Comparison of ENCODE assay signal across 11 mouse cellular contexts in genomic region chr5:30749582-30750311, GRCm38 (mm10). TPM values are rescaled to one million over a fixed set of nuclear protein-coding genes. Genes with fewer than 3 reads are reported as not detected.
A peak's percentile ranks its signal among the peaks of the same experiment; 100 is the strongest.
DNase-seq lines count a peak whose midpoint lies in the region; ATAC-seq and TF ChIP-seq lines count a peak whose summit lies in the region.
"Had no signal": no experiment of that assay in that cellular context is flagged by ENCODE, and none has a peak within 500 bp of the region (broad histone marks: within the 10 kb centered on the region; RNA-seq: fewer than 3 reads in every experiment).

No protein-coding gene starts in this region.

- H3K36me3 ChIP-seq in hindbrain, embryonic 14.5 days (replicated peaks; ENCODE audit: control insufficient read depth, insufficient read depth) = peaks cover 98% of the 10 kb centered on the region
- H3K36me3 ChIP-seq in midbrain, postnatal 0 days (ENCODE audit: insufficient read depth, low read length) = peaks cover 54% of the 10 kb centered on the region

- H3K9ac ChIP-seq in hindbrain, embryonic 14.5 days = no peak overlapping the region
- 0 out of 2 replicates have a peak overlapping the region, but pooled peaks have one; percentile 42 for H3K9ac ChIP-seq in midbrain, postnatal 0 days (replicated peaks; ENCODE audit: low read length, poor library complexity, severe bottlenecking)

- 44% methylated on average over 12 of the region's 12 CpGs for WGBS in hindbrain, embryonic 14.5 days
- WGBS in midbrain, postnatal 0 days = 42% methylated on average over 12 of the region's 12 CpGs

- peaks cover 13% of the 10 kb centered on the region; the same call in 1 of the 2 replicates for H3K4me1 ChIP-seq in hindbrain, embryonic 14.5 days (replicated peaks; ENCODE audit: control insufficient read depth, insufficient read depth, low read length)
- no peaks in the 10 kb centered on the region; the same call in 1 of the 2 replicates for H3K4me1 ChIP-seq in midbrain, postnatal 0 days (ENCODE audit: insufficient read depth, low read length)

- H3K4me2 ChIP-seq in hindbrain, embryonic 14.5 days (replicated peaks) = no peak overlapping the region
- no peak overlapping the region for H3K4me2 ChIP-seq in midbrain, postnatal 0 days (ENCODE audit: low read depth, low read length, poor library complexity, severe bottlenecking)

- H3K9me3 ChIP-seq in hindbrain, embryonic 14.5 days (ENCODE audit: control insufficient read depth, low read length) = no peaks in the 10 kb centered on the region
- no peaks in the 10 kb centered on the region for H3K9me3 ChIP-seq in midbrain, postnatal 0 days (ENCODE audit: low read length)

- H3K27ac ChIP-seq in hindbrain, embryonic 14.5 days = peak overlapping the region; percentile 28
- peak overlapping the region; percentile 43; the same call in 1 of the 2 replicates for H3K27ac ChIP-seq in midbrain, postnatal 0 days (ENCODE audit: low read depth, low read length)

- no peak for TF ChIP-seq CTCF in midbrain, postnatal 0 days (IDR thresholded peaks at IDR 0.05)

- H3K27me3 ChIP-seq in hindbrain, embryonic 14.5 days (ENCODE audit: control insufficient read depth, insufficient read depth, low read length) = no peaks in the 10 kb centered on the region
- H3K27me3 ChIP-seq in midbrain, postnatal 0 days (ENCODE audit: insufficient read depth, low read length) = no peaks in the 10 kb centered on the region

- peak; percentile 62; the same call in 1 of the 2 replicates for ATAC-seq in hindbrain, embryonic 14.5 days (ENCODE audit: low FRiP score)
- ATAC-seq in midbrain, postnatal 0 days (ENCODE audit: low FRiP score) = peak; percentile 38; the same call in 1 of the 2 replicates

- H3K4me3 ChIP-seq in hindbrain, embryonic 14.5 days (replicated peaks; ENCODE audit: low read length) = no peak overlapping the region
- no peak overlapping the region for H3K4me3 ChIP-seq in midbrain, postnatal 0 days (ENCODE audit: low read depth, low read length)

- DNase-seq in adrenal gland, postnatal 10 days = peak; percentile 29
- no peak for DNase-seq in adrenal gland, postnatal 14 days
- DNase-seq in lung, postnatal 10 days = peak; percentile 53
- DNase-seq in lung, postnatal 25 days (ENCODE audit: low spot score) = no peak
- DNase-seq in hindbrain, embryonic 14.5 days (ENCODE audit: low spot score) = peak; percentile 49
- DNase-seq in midbrain, postnatal 0 days (ENCODE audit: low spot score) = peak; percentile 64
- no peak for DNase-seq in heart, postnatal 4 days
- DNase-seq in adipocyte (ENCODE audit: low spot score) = no peak
- DNase-seq: cerebellum, adult 8-10 months; heart, adult 18-20 months; kidney, adult 9 months had no signal

RNA-seq across cellular contexts. Expression of gene Dpysl5, which starts 38.4 kb away (rescaled TPM):
- 1 to 10 TPM; 4.5 to 8.8 TPM for total RNA-seq in adrenal gland, postnatal 10 days (2021)
- total RNA-seq in adrenal gland, postnatal 14 days (2021) = 1.4 and 4.5 TPM in 2 replicates
- polyA plus RNA-seq in hindbrain, embryonic 14.5 days (2014; fragmentation: Nextera tagmentation; extraction: Ambion mirVana) = 202 and 220 TPM in 2 replicates
- 334 and 374 TPM in 2 replicates for total RNA-seq in midbrain, postnatal 0 days (2014; rRNA removed)
- 232 and 234 TPM in 2 replicates for polyA plus RNA-seq in midbrain, postnatal 0 days (2015; fragmentation: Nextera tagmentation; extraction: Ambion mirVana)
- total RNA-seq in heart, postnatal 4 days (2021) = 1 to 10 TPM; 1.6 to 2.0 TPM

Comparison
In these comparisons a context has a peak if more than half of its experiments do, and no peak if none do; other contexts are left out.
1. DNase-seq: peak in adrenal gland, postnatal 10 days (single experiment), lung, postnatal 10 days (single experiment), hindbrain, embryonic 14.5 days (single experiment) and midbrain, postnatal 0 days (single experiment); none in adrenal gland, postnatal 14 days (single experiment), lung, postnatal 25 days (single experiment), heart, postnatal 4 days (single experiment) and adipocyte (single experiment).
2. RNA of gene Dpysl5, which starts 38.4 kb away (total RNA-seq): 334 to 374 TPM in midbrain, postnatal 0 days; 4.5 to 8.8 TPM in adrenal gland, postnatal 10 days, 1.6 to 2.0 TPM in heart, postnatal 4 days and 1.4 to 4.5 TPM in adrenal gland, postnatal 14 days; every median in the first group is over 10 times any median in the second.